Mouse (Mus musculus) forebrain, postnatal 0 days (tissue): Measurements from ENCODE around the gene Bcl7a. TPM values are rescaled to one million over a fixed set of nuclear protein-coding genes. Genes with fewer than 3 reads are reported as not detected.

ENCODE experiments used
- ATAC-seq: fragments of 200-750 bp; cut with Nextera tagmentation; 2 replicates; pipeline ENCODE4 v1.8.0; 2017; ENCODE audit warnings: mild to moderate bottlenecking, moderate library complexity
- DNase-seq: peaks from one replicate; pipeline ENCODE4 v3.0.0-alpha.2; 2015
- H3K27ac ChIP-seq: fragments of 300-500 bp; sonication (generic); 2 replicates; pipeline ENCODE4 v1.5.1; 2014; ENCODE audit warnings: low read depth, mild to moderate bottlenecking, antibody characterized with exemption, low read length, moderate library complexity, mixed read lengths
- H3K27me3 ChIP-seq: fragments of 300-500 bp; sonication (generic); 2 replicates; pipeline ENCODE4 v1.6.1; 2014; ENCODE audit warnings: mild to moderate bottlenecking, low read length, mixed read lengths; ENCODE audit not compliant: insufficient read depth
- H3K36me3 ChIP-seq: fragments of 300-500 bp; sonication (generic); 2 replicates; pipeline ENCODE4 v1.6.1; 2014; ENCODE audit warnings: mild to moderate bottlenecking, moderate library complexity; ENCODE audit not compliant: insufficient read depth
- H3K4me1 ChIP-seq: fragments of 300-500 bp; sonication (generic); 2 replicates; pipeline ENCODE4 v1.6.1; 2014; ENCODE audit warnings: antibody characterized with exemption; ENCODE audit not compliant: insufficient read depth
- H3K4me2 ChIP-seq: fragments of 300-500 bp; sonication (generic); 2 replicates; pipeline ENCODE4 v1.6.1; 2014; ENCODE audit warnings: low read depth, mild to moderate bottlenecking, moderate library complexity
- H3K4me3 ChIP-seq: fragments of 300-500 bp; sonication (generic); 2 replicates; pipeline ENCODE4 v1.5.1; 2014; ENCODE audit warnings: low read depth, low read length, mixed read lengths
- H3K9ac ChIP-seq: fragments of 300-500 bp; sonication (generic); 2 replicates; pipeline ENCODE4 v1.6.1; 2014; ENCODE audit warnings: mild to moderate bottlenecking
- H3K9me3 ChIP-seq: fragments of 300-500 bp; sonication (generic); 2 replicates; pipeline ENCODE4 v1.6.1; 2016; ENCODE audit warnings: low read length
- CTCF ChIP-seq: sonication (generic); IDR thresholded peaks from 2 replicates; pipeline ENCODE4 v1.5.1; 2016; ENCODE audit warnings: antibody characterized with exemption, control low read depth, low read depth
- WGBS: fragments of 180-500 bp; shearing (Covaris S2); extraction: QIAGEN DNeasy Blood & Tissue Kit; methylation state at CpG from one replicate; pipeline ENCODE4 v1.1.7; 2014; 5-methylcytosine and 5-hydroxymethylcytosine counted together
- polyA plus RNA-seq: library from polyadenylated mRNA; unstranded; fragments of >200 nt; fragmentation: Nextera tagmentation; extraction: Ambion mirVana; gene quantifications from 2 replicates; pipeline ENCODE4 v1.2.1, GENCODE M21; 2015
- total RNA-seq: library from RNA; depleted of rRNA; stranded (reverse); fragments of >200 nt; gene quantifications from 2 replicates; pipeline ENCODE4 v1.2.3, GENCODE M21; 2014

Gene Bcl7a
- total and polyA plus RNA-seq, 2 experiments from 2014 or later: 38.3 to 56.0 TPM

DNA sequence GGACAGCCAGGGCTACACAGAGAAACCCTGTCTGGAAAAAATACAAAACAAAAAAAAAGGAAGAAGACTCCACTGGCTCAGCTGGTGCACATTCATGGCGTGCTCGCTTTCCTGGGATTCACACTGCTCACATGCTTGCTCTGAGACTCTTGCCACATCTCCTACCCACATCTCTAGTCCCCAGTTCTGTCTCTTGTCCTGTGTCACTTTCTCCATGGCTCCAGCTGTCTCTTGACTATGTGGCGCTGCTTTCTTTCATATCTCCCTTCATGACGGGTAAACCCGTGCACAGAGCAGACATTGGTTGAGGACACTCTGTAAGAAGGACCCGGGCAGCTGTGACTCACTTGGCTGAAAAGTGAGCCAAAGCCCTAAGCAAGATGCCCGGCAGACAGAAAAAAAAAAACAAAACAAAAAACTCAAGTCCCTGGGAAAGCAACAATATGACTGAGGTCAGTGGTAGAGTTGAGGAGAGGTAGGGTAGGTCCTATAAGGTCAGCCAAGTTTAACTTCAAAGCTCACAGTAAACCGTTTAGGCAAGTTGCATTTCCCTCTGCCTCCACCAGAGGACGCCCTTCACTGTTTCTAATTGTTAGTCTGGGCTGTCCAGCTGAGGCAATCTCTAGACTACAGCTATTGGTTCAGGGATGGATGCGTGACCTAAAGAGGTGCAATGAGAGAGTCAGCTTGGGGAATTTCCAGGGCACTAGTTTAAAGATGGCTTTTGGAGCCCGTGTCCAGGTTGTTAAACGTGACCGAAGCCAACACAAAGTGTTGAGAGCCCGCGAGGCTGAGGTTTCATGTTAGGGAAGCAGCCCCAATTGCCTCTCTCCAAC, 33.7 kb downstream of the Bcl7a start:
- Histone ChIP-seq H3K9ac (no peak overlapping the region), H3K27me3 (no peaks in the 10 kb centered on the region), H3K36me3 (peaks cover 13% of the 10 kb centered on the region), H3K27ac (no peak overlapping the region), H3K4me1 (no peaks in the 10 kb centered on the region), H3K4me2 (no peak overlapping the region), H3K9me3 (no peaks in the 10 kb centered on the region), H3K4me3 (no peak overlapping the region)
- peak; percentile 72 for DNase-seq
- TF ChIP-seq CTCF: peak; percentile 95
- WGBS: 64% methylated on average over 15 of the region's 15 CpGs
- peak; percentile 56 for ATAC-seq

DNA sequence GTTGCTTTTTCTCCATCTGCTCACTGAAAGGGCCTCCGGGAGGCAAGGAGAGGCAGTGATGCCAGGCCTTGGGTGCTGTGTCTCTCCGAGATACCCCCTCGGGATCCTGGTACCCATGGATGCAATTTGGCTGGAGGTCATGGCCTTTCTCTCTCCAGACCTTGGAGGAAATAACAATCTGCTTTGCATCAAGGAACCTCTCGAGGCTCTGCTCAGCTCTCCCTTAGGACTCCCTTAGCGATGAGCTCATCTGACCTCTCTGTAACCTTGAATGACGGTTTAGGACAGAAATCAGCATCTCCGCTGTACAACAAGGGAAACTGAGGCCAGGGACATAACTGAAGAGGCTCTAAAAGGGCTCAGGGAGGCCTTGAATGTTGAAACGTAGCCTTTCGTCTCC, 35.1 kb downstream of the Bcl7a start:
- no peak overlapping the region for H3K4me3 ChIP-seq
- no peaks in the 10 kb centered on the region for H3K9me3 ChIP-seq
- ATAC-seq (no peak), DNase-seq (no peak)
- H3K27ac ChIP-seq: no peak overlapping the region
- H3K27me3 ChIP-seq: no peaks in the 10 kb centered on the region
- no peak for TF ChIP-seq CTCF
- peaks cover 3% of the 10 kb centered on the region for H3K36me3 ChIP-seq
- 78% methylated on average over 9 of the region's 9 CpGs for WGBS
- no peak overlapping the region for H3K9ac ChIP-seq
- no peaks in the 10 kb centered on the region for H3K4me1 ChIP-seq
- no peak overlapping the region for H3K4me2 ChIP-seq

DNA sequence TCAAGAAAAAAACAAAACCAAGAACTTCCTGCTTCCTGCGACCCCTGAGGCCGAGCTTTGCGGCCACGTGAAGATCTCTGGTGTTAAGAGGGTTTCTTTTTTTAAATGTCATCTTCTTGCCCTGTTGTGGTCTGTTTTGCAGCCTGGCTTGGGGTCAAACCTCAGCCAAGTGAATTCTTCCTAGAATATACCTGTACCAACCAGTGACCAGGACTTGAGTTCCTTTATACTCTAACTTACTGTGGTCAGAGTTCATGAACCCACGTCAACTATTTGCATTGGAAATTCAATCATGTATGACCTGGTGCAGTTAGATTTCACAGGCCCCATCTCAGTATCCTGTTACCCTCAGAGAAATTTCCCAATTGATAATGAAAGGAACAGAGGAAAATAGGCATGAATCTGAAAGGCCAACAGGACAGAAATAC, 35.9 kb downstream of the Bcl7a start:
- H3K36me3 ChIP-seq: peaks cover 3% of the 10 kb centered on the region; the same call in 1 of the 2 replicates

DNA sequence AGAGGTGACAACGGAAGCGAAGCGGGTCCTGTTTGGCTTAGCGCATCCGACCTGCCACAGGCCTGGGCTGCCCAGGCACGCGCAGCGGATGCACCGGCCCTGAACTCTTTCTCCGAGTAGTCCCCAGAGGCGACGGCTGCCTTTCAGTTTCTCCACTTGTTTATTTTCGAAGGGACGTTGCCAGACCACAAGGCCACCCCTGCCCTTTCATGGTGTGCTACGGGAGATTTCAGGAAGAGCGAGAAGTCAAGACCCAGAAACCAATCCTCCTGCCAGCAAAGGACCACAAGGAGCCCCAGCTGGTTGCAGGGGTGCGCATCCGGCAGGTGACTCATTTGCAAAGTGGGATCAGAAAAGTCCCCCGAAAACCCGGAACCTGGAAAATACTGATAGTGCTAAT, 38.3 kb downstream of the Bcl7a start:
- Histone ChIP-seq H3K36me3 (no peaks in the 10 kb centered on the region), H3K4me1 (no peaks in the 10 kb centered on the region), H3K9ac (no peak overlapping the region), H3K9me3 (no peaks in the 10 kb centered on the region), H3K27ac (no peak overlapping the region), H3K27me3 (no peaks in the 10 kb centered on the region), H3K4me2 (no peak overlapping the region), H3K4me3 (no peak overlapping the region)
- TF ChIP-seq CTCF: no peak
- DNase-seq: no peak
- ATAC-seq: no peak
- 46% methylated on average over 20 of the region's 20 CpGs for WGBS

More for the DNA sequence above, 35.9 kb downstream of the Bcl7a start:
- no peak overlapping the region for H3K27ac ChIP-seq
- H3K9ac ChIP-seq: no peak overlapping the region
- H3K4me1 ChIP-seq: no peaks in the 10 kb centered on the region
- no peaks in the 10 kb centered on the region for H3K9me3 ChIP-seq
- no peaks in the 10 kb centered on the region for H3K27me3 ChIP-seq
- ATAC-seq (no peak), DNase-seq (no peak)
- H3K4me3 ChIP-seq: no peak overlapping the region
- 84% methylated on average over 5 of the region's 5 CpGs for WGBS
- TF ChIP-seq CTCF: no peak
- no peak overlapping the region for H3K4me2 ChIP-seq

DNA sequence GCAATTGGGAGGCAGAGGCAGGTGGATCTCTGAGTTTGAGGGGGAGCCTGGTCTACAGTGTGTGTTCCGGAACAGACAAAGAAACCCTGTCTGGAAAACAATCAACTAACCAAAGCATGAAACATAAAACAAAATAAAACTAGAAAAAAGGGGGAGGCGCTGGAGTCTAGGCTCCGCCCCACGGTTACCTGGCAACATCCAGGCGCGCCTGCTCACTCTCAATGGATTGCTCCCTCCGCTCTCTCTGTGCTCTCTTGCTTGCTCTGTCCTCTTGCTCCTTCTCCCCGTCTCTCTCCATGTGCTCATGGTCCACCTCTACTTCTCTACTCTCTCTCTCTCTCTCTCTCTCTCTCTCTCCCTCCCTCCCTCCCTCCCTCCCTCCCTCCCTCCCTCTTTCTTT, 39.1 kb downstream of the Bcl7a start:
- DNase-seq (no peak), ATAC-seq (no peak)
- Histone ChIP-seq H3K9me3 (no peaks in the 10 kb centered on the region), H3K27me3 (no peaks in the 10 kb centered on the region), H3K4me1 (no peaks in the 10 kb centered on the region), H3K36me3 (no peaks in the 10 kb centered on the region), H3K4me3 (no peak overlapping the region), H3K27ac (no peak overlapping the region), H3K9ac (no peak overlapping the region), H3K4me2 (no peak overlapping the region)
- no peak for TF ChIP-seq CTCF
- 88% methylated on average over 8 of the region's 8 CpGs for WGBS

DNA sequence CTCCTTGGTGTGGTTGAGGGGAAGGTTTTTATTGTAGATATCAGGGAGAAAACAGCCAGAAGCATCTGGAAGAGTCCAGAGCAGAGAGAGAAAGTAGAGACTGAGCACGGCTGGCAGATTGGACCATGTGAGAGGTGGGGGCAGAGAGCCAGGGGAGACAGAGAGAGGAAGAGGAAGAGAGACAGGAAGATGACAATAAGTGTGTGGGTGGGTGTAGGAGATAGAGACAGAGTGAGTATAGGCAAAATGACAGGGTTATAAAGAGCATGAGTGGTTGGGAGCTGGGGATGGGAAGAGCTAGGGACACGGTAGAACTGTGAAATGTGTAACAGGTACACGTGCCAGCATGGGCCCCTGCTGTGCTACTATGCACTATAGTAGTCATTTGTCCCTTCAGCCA, 44.8 kb downstream of the Bcl7a start:
- no peak overlapping the region for H3K27ac ChIP-seq
- TF ChIP-seq CTCF: no peak
- H3K4me2 ChIP-seq: no peak overlapping the region
- no peaks in the 10 kb centered on the region for H3K36me3 ChIP-seq
- no peaks in the 10 kb centered on the region for H3K4me1 ChIP-seq
- DNase-seq (no peak), ATAC-seq (no peak)
- no peak overlapping the region for H3K9ac ChIP-seq
- 22% methylated on average over 3 of the region's 3 CpGs for WGBS
- H3K9me3 ChIP-seq: no peaks in the 10 kb centered on the region
- no peak overlapping the region for H3K4me3 ChIP-seq
- H3K27me3 ChIP-seq: no peaks in the 10 kb centered on the region
